Mouse (Mus musculus) lung, adult 10 weeks (tissue): ENCODE results near the gene Gm36176. TPM values are rescaled to one million over a fixed set of nuclear protein-coding genes. Genes with fewer than 3 reads are reported as not detected.

Experiments used
- polyA plus RNA-seq: library from polyadenylated mRNA; stranded (reverse); fragments of 350-450 nt; fragmentation: Illumina TruSeq; extraction: RNeasy Lipid Tissue Mini Kit (QIAGEN cat#74804); gene quantifications from one replicate; pipeline ENCODE4 v1.2.3, GENCODE M21; 2014; ENCODE audit warnings: low read depth, low replicate concordance; ENCODE audit not compliant: insufficient read depth

The Gm36176 gene
- not detected for polyA plus RNA-seq

GRCm38 (mm10) chr10:77846503-77846902 is at the start of gene Gm36176:
Gm36176 (plus strand) TSS chr10:77846803.

GRCm38 (mm10) chr10:77798921-77799508 is 47.6 kb upstream of the Gm36176 start, which contains the start of gene Gm19668:
Gm19668 (minus strand) TSS chr10:77799133.

GRCm38 (mm10) chr10:77811743-77812142 is 34.9 kb upstream of the Gm36176 start, which contains the start of gene Gm9507:
Gm9507 (minus strand) TSS chr10:77811843.

GRCm38 (mm10) chr10:77814382-77814781 is 32.2 kb upstream of the Gm36176 start, which contains the start of gene Gm2696:
Gm2696 (plus strand) TSS chr10:77814682.

GRCm38 (mm10) chr10:77826951-77827350 is 19.7 kb upstream of the Gm36176 start, which contains the start of gene Krtap10-4:
Krtap10-4 (minus strand) TSS chr10:77827095.

GRCm38 (mm10) chr10:77835647-77836046 is 11.0 kb upstream of the Gm36176 start, which contains the start of gene Krtap10-10:
Krtap10-10 (plus strand) TSS chr10:77835947.

GRCm38 (mm10) chr10:77852559-77852958 is 6.0 kb downstream of the Gm36176 start, which contains the start of gene Gm10318:
Gm10318 (plus strand) TSS chr10:77852859.

GRCm38 (mm10) chr10:77861675-77862074 is 15.1 kb downstream of the Gm36176 start, which contains the start of gene Gm3285:
Gm3285 (plus strand) TSS chr10:77861975.

Other genes starting within 250 kb of the Gm36176 start
- 119 TPM for gene Sumo3, start 240.7 kb upstream of the Gm36176 start, polyA plus RNA-seq
- 1.5 TPM for gene Gm49325, start 240.6 kb upstream of the Gm36176 start, polyA plus RNA-seq
- gene Ube2g2, start 224.5 kb upstream of the Gm36176 start, polyA plus RNA-seq = 44.6 TPM
- gene Tspear, start 160.2 kb upstream of the Gm36176 start, polyA plus RNA-seq = not detected
- gene Gm19402, start 156.0 kb upstream of the Gm36176 start, polyA plus RNA-seq = not detected
- gene Gm9508, start 149.6 kb upstream of the Gm36176 start, polyA plus RNA-seq = not detected
- gene Gm10272, start 140.2 kb upstream of the Gm36176 start, polyA plus RNA-seq = not detected
- not detected for gene Gm10024, start 135.3 kb upstream of the Gm36176 start, polyA plus RNA-seq
- not detected for gene Gm10142, start 131.0 kb upstream of the Gm36176 start, polyA plus RNA-seq
- gene Krtap12-1, start 126.2 kb upstream of the Gm36176 start, polyA plus RNA-seq = not detected
- gene Gm10100, start 120.3 kb upstream of the Gm36176 start, polyA plus RNA-seq = not detected
- gene Gm18596, start 104.2 kb upstream of the Gm36176 start, polyA plus RNA-seq = not detected
- gene Gm9736, start 95.4 kb upstream of the Gm36176 start, polyA plus RNA-seq = not detected
- gene Gm3233, start 87.1 kb upstream of the Gm36176 start, polyA plus RNA-seq = not detected
- not detected for gene Gm3238, start 75.5 kb upstream of the Gm36176 start, polyA plus RNA-seq
- not detected for gene Gm7138, start 69.9 kb upstream of the Gm36176 start, polyA plus RNA-seq
- gene Gm3250, start 64.3 kb upstream of the Gm36176 start, polyA plus RNA-seq = not detected
- gene Gm7137, start 58.6 kb upstream of the Gm36176 start, polyA plus RNA-seq = not detected
- gene Gm9639, start 51.7 kb upstream of the Gm36176 start, polyA plus RNA-seq = not detected
- not detected for gene Gm19668, start 47.7 kb upstream of the Gm36176 start, polyA plus RNA-seq
- gene Gm9507, start 35.0 kb upstream of the Gm36176 start, polyA plus RNA-seq = not detected
- gene Gm2696, start 32.1 kb upstream of the Gm36176 start, polyA plus RNA-seq = not detected
- gene Krtap10-4, start 19.7 kb upstream of the Gm36176 start, polyA plus RNA-seq = not detected
- not detected for gene Krtap10-10, start 10.9 kb upstream of the Gm36176 start, polyA plus RNA-seq
- gene Gm10318, start 6.1 kb downstream of the Gm36176 start, polyA plus RNA-seq = not detected
- not detected for gene Gm3285, start 15.2 kb downstream of the Gm36176 start, polyA plus RNA-seq
- 0.40 TPM for gene Lrrc3, start 55.7 kb downstream of the Gm36176 start, polyA plus RNA-seq
- 0.96 TPM for gene Trpm2, start 123.8 kb downstream of the Gm36176 start, polyA plus RNA-seq
- gene 1810043G02Rik, start 131.7 kb downstream of the Gm36176 start, polyA plus RNA-seq = 9.4 TPM
- gene Pfkl, start 163.3 kb downstream of the Gm36176 start, polyA plus RNA-seq = 21.7 TPM
- 0.54 TPM for gene Dnmt3l, start 195.1 kb downstream of the Gm36176 start, polyA plus RNA-seq
- gene Aire, start 196.8 kb downstream of the Gm36176 start, polyA plus RNA-seq = not detected
- 11.7 TPM for gene Icosl, start 222.5 kb downstream of the Gm36176 start, polyA plus RNA-seq